Mouse (Mus musculus) limb, embryonic 11.5 days (tissue): Measurements from ENCODE around the gene Gm28710. TPM values are rescaled to one million over a fixed set of nuclear protein-coding genes. Genes with fewer than 3 reads are reported as not detected.

Experiments
- ATAC-seq: fragments of 200-750 bp; cut with Nextera tagmentation; 2 replicates; pipeline ENCODE4 v1.8.0; 2017; ENCODE audit warnings: low read depth; ENCODE audit not compliant: insufficient number of reproducible peaks, low FRiP score, low TSS enrichment
- DNase-seq: peaks from one replicate; pipeline ENCODE4 v3.0.0-alpha.2; 2015; ENCODE audit warnings: low spot score
- H3K27ac ChIP-seq: fragments of 300-500 bp; sonication (generic); replicated peaks from 2 replicates; pipeline ENCODE4 v1.5.1; 2014; ENCODE audit warnings: low read depth, mild to moderate bottlenecking, low read length
- H3K27me3 ChIP-seq: fragments of 300-500 bp; sonication (generic); 2 replicates; pipeline ENCODE4 v1.6.1; 2014; ENCODE audit warnings: mild to moderate bottlenecking, low read length, mixed read lengths; ENCODE audit not compliant: control insufficient read depth, insufficient read depth
- H3K36me3 ChIP-seq: fragments of 300-500 bp; sonication (generic); 2 replicates; pipeline ENCODE4 v1.6.1; 2014; ENCODE audit warnings: mild to moderate bottlenecking, low read length, moderate library complexity, mixed read lengths; ENCODE audit not compliant: control insufficient read depth, insufficient read depth
- H3K4me1 ChIP-seq: fragments of 300-500 bp; sonication (generic); 2 replicates; pipeline ENCODE4 v1.6.1; 2014; ENCODE audit warnings: low read length, mixed read lengths; ENCODE audit not compliant: control insufficient read depth, insufficient read depth
- H3K4me2 ChIP-seq: fragments of 300-500 bp; sonication (generic); 2 replicates; pipeline ENCODE4 v1.6.1; 2014; ENCODE audit warnings: low read depth, mild to moderate bottlenecking, moderate library complexity; ENCODE audit not compliant: severe bottlenecking
- H3K4me3 ChIP-seq: fragments of 300-500 bp; sonication (generic); 2 replicates; pipeline ENCODE4 v1.5.1; 2014; ENCODE audit warnings: low read depth, low read length
- H3K9ac ChIP-seq: fragments of 300-500 bp; sonication (generic); 2 replicates; pipeline ENCODE4 v1.6.1; 2014; ENCODE audit warnings: mild to moderate bottlenecking, low read length
- H3K9me3 ChIP-seq: fragments of 300-500 bp; sonication (generic); 2 replicates; pipeline ENCODE4 v1.6.1; 2016; ENCODE audit warnings: low read length; ENCODE audit not compliant: control insufficient read depth
- WGBS: fragments of 180-500 bp; shearing (Covaris S2); extraction: QIAGEN DNeasy Blood & Tissue Kit; methylation state at CpG from one replicate; pipeline ENCODE4 v1.1.7; 2014; 5-methylcytosine and 5-hydroxymethylcytosine counted together
- polyA plus RNA-seq: library from polyadenylated mRNA; unstranded; fragments of >200 nt; fragmentation: Nextera tagmentation; extraction: Ambion mirVana; gene quantifications from 2 replicates; pipeline ENCODE4 v1.2.1, GENCODE M21; 2014

Gene Gm28710
- polyA plus RNA-seq, 1 experiment from 2014 or later = not detected

- WGBS = 22% methylated on average over 1 of the region's 1 CpGs
- Histone ChIP-seq H3K36me3 (no peaks in the 10 kb centered on the region), H3K4me2 (no peak overlapping the region), H3K4me1 (no peaks in the 10 kb centered on the region), H3K9ac (no peak overlapping the region), H3K27ac (no peak overlapping the region), H3K9me3 (no peaks in the 10 kb centered on the region), H3K27me3 (no peaks in the 10 kb centered on the region), H3K4me3 (no peak overlapping the region)
- no peak for ATAC-seq
- no peak for DNase-seq
Measured at GRCm38 (mm10) chr5:16894161-16894560, 102.6 kb downstream of the Gm28710 start.

- WGBS = 89% methylated on average over 8 of the region's 8 CpGs
- H3K4me3 ChIP-seq = no peak overlapping the region
- no peaks in the 10 kb centered on the region for H3K9me3 ChIP-seq
- DNase-seq (no peak), ATAC-seq (no peak)
- no peak overlapping the region for H3K27ac ChIP-seq
- H3K9ac ChIP-seq = no peak overlapping the region
- H3K27me3 ChIP-seq = no peaks in the 10 kb centered on the region
- no peaks in the 10 kb centered on the region for H3K4me1 ChIP-seq
- no peaks in the 10 kb centered on the region for H3K36me3 ChIP-seq
- no peak overlapping the region for H3K4me2 ChIP-seq
Measured at GRCm38 (mm10) chr5:16919791-16920190, 128.2 kb downstream of the Gm28710 start.

- Histone ChIP-seq H3K9me3 (no peaks in the 10 kb centered on the region), H3K9ac (no peak overlapping the region), H3K27ac (no peak overlapping the region), H3K4me1 (no peaks in the 10 kb centered on the region), H3K4me3 (no peak overlapping the region), H3K27me3 (no peaks in the 10 kb centered on the region), H3K4me2 (no peak overlapping the region), H3K36me3 (no peaks in the 10 kb centered on the region)
- 54% methylated on average over 1 of the region's 1 CpGs for WGBS
- ATAC-seq (no peak), DNase-seq (no peak)
Measured at GRCm38 (mm10) chr5:16922473-16922872, 130.9 kb downstream of the Gm28710 start.

Other genes starting within 250 kb of the Gm28710 start
- 8.3 and 9.3 TPM in 2 replicates for gene Hgf, start 238.3 kb upstream of the Gm28710 start, polyA plus RNA-seq